Mouse (Mus musculus) lung, postnatal 14 days (tissue): Measurements from ENCODE around the gene Fbxo2.
"Not testable (repeated sequence)": the region's sequence is repeated elsewhere in the genome, so short reads cannot be mapped to it uniquely, and the experiment has no call there.

ENCODE experiments used
- DNase-seq: peaks from one replicate; pipeline ENCODE4 v3.0.0; 2021

Fbxo2 gene

DNA sequence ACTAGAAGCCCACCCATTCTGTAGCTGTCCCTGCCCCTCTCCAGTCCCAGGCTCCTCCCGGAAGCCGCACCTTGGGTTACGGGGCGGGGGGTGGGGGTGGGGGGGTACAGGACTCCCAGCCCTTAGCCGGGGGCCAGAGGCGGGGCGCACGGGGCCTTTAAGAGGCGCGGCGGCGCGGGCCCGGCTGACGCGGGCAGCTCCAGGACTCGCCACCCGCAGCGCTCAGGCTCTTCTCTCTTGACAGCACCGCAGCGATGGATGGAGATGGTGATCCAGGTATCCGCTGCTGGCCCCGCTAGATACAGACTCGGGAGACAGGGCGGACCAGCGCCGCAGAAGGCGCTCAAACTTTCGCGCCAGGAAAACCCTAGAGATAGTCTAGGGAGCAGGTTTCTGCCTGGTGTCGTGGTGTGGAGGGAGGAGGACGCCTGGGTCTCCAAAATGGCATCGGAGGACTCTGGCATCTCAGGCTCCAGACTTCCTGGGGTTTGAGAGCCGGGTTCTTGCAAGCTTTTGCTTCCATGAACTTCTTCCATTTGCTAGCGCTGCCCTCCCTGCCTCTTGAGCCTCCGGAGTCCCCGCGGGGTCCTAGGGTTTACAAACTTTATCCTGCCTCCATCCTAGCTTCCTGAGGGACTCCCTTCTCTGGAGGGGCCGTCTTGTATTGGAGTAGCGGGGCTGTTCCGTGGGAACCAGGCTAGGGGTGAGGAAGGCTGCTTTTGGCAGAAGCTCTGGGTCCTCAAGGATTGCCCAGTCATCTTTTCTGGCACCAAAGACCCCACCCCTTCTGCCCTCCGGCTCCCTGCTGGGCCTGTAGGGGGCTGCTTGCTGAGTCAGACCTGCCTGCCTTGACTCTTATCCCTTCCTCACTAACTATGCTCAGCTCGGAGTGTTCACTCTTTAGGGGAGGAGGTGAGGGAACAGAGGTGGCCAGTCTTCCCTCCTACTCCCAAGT is at the start of gene Fbxo2, which contains the start of gene Fbxo44:
Gene Fbxo2 (plus strand): TSS at position 186 of the 955 bp plus-strand sequence.
Gene Fbxo44 (minus strand): TSS at position 47 of the 955 bp plus-strand sequence.
- DNase-seq: no peak

DNA sequence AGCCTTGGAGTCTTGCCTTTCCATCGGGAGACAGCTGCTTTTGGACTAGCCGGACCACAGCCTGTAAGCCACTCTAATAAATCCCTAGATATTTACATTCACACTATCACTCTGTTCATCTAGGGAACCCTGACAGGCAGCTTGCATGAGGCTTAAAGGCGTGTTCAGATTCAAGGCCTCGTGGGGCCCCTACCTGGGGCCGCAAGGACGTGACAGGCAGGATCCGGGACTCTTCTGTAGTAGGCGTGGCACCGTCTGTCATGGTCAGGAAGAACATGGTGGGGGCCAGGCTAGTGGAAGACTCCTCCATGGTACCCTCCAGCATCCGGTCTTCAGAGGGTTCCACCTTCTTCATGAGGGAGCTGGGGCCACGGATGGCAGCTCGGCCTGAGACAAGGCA is 47.9 kb upstream of the Fbxo2 start:
- no peak for DNase-seq

- peak; percentile 90 for DNase-seq
These were observed 45.5 kb upstream of the Fbxo2 start for GRCm38 (mm10) chr4:148114758-148115391.

GRCm38 (mm10) chr4:148115467-148115866 is 45.0 kb upstream of the Fbxo2 start:
- peak; percentile 44 for DNase-seq

- DNase-seq: no peak
These were observed 43.8 kb upstream of the Fbxo2 start for GRCm38 (mm10) chr4:148116657-148117056.

GRCm38 (mm10) chr4:148117392-148117791 is 43.0 kb upstream of the Fbxo2 start:
- DNase-seq: no peak

- not testable (repeated sequence) for DNase-seq
These were observed 40.8 kb upstream of the Fbxo2 start for GRCm38 (mm10) chr4:148119578-148119977.

DNA sequence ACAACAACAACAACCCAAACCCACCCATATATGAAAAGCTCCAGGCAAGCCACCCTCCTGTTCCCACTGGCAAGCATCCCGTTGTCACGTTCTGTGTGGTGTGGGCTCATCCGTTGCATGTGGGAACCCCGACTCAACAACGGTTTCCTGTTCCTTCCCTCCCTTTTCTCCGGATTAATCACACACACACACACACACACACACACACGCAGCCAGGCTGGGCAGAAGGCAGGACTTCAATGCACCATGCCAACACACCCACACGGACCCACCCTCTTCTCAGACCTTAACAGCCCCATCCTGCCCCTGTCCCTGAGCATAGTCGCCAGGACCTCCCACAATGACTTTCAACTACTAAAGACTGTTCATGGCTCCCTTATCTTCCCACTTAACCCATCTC is 39.9 kb upstream of the Fbxo2 start:
- no peak for DNase-seq

DNA sequence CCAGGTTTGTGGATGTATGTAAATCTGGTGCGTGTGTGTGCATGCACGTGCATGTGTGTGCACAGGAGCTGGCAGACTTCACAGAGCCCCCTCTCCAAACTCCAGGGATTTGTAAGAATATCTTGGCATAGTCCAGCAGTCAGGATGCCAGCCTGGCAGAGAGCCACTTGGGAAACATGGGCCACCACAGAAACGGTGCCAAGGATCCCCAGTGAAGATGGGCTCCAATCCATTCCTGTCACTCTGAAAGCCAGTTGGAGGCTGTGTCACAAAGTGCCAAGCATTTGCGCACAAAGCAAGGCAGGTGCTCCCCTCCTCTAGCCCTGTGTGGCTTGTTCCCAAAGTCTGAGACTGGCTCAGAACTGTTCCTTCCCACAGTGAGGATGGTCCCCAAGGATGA is 39.1 kb upstream of the Fbxo2 start:
- no peak for DNase-seq

DNA sequence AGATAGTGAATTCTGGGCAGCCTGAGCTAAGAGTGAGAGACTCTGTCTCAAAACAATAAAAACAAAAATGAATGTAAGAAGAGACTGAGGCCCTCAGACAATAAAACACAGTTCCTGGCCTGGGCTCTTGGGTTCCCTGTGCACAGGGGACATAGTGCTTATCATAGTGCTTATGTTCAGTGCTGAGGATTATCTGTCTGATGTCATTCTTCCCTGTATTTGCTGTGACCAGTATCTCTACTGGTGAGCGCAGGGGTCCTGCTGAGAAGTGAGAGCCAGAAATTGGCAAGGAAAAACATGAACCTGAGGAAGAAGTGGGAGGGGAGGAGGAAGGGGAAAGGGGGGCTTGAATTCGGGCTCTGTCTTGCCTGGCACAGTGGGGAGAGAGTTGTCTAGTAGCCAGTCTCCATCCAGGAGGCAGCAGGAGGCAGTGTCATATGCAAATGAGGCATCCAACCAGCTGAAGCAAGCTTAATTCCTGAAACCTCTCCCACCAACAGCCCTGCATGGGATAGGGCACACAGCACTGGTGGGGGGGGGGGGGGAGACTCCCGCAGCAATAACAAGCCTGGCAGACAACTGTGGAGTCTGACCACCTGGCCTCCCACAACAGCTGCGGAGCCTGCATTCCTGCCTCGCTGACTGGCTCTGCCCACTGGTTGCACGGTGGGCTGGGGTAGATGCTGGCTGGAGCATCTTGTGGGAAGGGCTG is 38.3 kb upstream of the Fbxo2 start:
- no peak for DNase-seq

DNA sequence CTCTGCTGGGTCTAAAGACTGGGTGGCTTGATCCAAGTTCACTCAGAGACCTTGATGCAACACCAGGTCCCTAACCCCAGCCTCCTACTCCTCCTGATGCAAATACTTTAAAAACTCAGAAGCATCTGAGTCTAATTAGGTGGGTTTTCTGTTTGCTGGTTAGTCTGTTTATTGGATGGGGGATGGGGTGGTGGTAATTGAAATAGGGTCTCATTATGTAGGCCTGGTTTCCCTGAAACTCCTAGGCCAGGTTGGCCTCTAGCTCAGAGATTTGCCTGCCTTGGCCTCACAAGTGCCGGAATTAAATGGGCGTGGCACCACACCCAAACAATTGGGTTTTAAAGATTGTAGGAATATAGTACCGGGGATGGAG is 37.7 kb upstream of the Fbxo2 start:
- DNase-seq: no peak

DNA sequence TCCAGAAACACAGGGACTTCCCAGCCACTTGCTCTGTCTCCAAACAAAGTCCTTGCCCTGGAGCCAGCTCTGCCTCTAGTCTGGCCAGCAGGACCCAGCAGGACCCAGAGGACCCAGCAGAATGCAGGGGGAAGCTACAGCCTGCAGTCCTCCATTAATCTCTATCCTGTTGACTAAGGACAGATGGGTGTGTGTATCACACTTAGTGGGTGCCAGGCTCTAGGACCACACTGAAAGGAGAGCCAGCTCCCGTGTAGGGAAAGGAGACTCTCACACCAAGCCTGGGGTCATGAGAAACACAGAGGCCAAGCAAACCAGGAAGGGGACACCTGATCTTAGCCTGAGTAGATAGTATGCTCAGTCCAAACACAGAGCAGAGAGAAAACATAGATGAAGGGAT is 32.2 kb upstream of the Fbxo2 start:
- no peak for DNase-seq

- DNase-seq: no peak
These were observed 31.7 kb upstream of the Fbxo2 start for GRCm38 (mm10) chr4:148128672-148129071.

DNA sequence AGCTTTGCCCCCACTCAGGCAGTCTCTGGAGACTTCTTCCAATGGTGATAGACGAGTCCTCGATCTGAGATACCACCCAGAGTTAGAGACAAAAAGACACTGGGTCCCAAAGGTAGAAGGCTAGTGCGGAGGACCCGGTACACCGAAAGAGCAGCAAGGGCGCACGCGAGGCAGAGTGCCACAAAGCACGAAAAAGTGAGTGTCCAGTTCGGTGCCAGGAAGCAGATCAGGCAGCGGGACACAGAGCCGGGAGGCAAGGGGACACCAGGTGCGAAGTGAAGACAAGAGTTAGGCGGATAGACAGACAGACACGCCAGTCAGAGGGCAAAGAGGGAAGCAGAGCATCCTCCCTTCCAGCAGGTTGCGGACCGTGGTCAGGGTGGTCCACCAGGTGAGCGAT is 30.3 kb upstream of the Fbxo2 start, which contains the start of gene Mad2l2:
Gene Mad2l2 (plus strand): TSS at position 252 of the 400 bp plus-strand sequence.
- no peak for DNase-seq

- DNase-seq: peak; percentile 52
These were observed 29.6 kb upstream of the Fbxo2 start, which contains the start of gene Draxin for GRCm38 (mm10) chr4:148130561-148131413. Gene Draxin, minus strand, starts transcription at chr4:148130698.

DNA sequence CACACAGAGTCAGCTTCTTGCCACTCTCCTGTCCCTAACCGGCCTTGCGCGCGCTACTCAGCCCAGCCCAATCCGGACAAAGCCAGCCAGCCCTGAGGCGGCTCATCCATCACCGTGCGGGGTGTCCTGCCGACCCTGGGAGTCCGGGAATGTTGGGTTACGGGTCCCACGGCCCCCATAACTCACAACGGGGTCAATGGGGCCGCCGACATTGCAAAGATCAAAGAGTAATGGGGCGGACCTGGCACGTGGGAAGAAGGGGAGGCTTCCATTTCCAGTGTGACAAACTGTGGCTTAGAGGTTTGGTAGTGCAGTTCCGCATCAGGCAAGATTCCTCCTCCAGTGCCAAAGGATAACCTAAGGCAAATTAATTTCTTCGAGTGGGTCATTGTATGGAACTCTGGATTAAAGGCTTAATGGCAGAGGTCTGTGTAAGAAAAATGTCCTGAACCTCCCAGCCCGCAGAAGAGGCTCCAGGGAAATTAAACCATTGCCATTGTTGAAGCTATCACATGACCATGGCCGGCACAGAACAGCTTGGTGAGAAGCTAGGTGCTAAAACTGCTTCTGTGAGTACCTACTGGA is 28.8 kb upstream of the Fbxo2 start:
- no peak for DNase-seq

GRCm38 (mm10) chr4:148134988-148135387 is 25.4 kb upstream of the Fbxo2 start:
- no peak for DNase-seq

DNA sequence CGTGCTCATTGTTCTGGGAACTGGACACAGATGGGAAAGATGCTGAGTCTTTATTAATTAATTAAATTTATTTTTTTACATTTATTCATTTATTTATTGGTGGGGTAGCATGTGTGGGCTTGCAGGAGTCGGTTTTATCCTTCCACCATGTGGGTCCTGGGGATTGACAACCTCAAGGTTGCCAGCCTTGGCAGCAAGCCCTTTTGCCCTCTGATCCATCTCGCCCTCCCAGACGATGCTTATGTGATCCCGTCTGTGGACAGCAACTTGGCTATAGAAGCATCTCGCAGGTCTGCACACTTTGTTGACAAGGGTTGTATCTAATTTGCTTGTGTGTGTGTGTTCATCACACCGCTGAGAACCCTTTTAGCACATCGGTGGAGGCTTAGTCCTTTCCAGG is 22.9 kb upstream of the Fbxo2 start:
- no peak for DNase-seq

GRCm38 (mm10) chr4:148139767-148140097 is 20.7 kb upstream of the Fbxo2 start:
- no peak for DNase-seq

DNA sequence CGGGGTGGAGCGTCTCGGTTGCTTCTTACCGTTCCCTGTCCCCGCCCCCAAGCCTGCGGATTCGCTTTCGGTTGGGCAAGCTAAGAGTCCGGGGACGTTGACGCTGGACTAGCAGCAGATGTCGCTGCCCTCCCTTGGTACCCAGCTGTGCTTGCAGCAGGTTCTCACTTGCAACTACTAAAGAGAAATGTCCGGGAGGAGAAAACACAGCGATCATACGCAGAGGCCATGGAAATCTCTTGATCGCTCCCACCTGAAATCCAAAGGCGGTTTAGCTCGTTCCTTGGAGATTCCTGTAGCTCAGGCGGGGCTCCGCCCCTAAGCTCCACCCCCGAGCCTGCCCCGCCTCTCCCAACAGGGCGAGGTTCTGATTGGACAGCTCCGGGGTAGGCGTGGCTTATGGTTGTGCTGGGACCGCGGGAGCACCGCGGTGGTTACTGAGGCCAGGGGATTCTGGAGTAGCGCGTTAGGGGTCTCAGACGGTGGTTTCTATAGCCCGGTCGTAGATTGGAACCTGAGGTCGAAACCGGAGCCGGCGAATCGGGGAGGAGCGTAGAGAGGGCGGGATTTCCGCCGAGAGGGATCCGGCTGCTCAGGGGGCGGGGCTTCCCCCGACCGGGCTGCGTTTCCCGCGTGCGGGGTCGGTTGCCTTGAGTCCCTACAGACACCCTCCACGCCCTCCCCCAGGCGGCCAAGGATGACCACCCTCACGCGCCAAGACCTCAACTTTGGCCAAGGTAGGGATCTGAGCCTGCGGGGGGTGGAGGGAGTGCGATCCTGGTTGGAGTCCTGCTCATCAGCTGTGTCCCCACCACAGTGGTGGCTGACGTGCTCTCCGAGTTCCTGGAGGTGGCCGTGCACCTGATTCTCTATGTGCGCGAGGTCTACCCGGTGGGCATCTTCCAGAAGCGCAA is 20.1 kb upstream of the Fbxo2 start:
- peak; percentile 93 for DNase-seq

DNA sequence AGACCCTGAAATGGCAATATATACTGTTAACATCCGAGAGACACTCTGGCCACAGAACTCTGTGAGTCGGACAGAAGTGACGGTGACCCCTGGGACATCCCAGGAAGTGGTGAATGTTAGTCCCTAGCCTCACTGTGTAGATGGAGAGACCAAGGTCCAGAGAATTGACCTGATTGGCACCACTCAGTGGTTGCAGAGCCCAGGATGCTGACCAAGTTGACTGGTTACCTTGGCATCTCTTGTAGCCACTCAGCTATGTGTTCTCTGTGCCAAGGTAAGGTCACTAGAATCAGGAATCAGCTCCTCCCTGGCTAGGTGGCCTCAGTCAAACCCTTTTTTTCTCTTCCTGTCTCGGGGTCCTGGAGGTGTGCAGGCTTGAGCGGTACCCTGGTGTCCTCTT is 16.7 kb upstream of the Fbxo2 start:
- DNase-seq: no peak
